Mouse (Mus musculus) liver, adult 2 months (tissue): ENCODE results near the gene Phactr2. TPM values are rescaled to one million over a fixed set of nuclear protein-coding genes. Genes with fewer than 3 reads are reported as not detected.

Source experiments
- DNase-seq: peaks from one replicate; pipeline ENCODE4 v3.0.0-alpha.2; 2011; ENCODE audit warnings: low read depth, low spot score; ENCODE audit errors: extremely low read depth
- H3K27ac ChIP-seq: fragments of 200-500 bp; replicated peaks from 2 replicates; pipeline ENCODE4 v1.5.1; 2012; ENCODE audit warnings: low read depth, mild to moderate bottlenecking, control low read depth, inconsistent platforms, low read length; ENCODE audit not compliant: insufficient read depth
- H3K27me3 ChIP-seq: fragments of 200-500 bp; 2 replicates; pipeline ENCODE4 v1.6.1; 2012; ENCODE audit warnings: mild to moderate bottlenecking, moderate library complexity, low read length, inconsistent platforms; ENCODE audit not compliant: control insufficient read depth, insufficient read depth
- H3K36me3 ChIP-seq: fragments of 200-500 bp; 2 replicates; pipeline ENCODE4 v1.6.1; 2012; ENCODE audit warnings: low read length, inconsistent platforms; ENCODE audit not compliant: control insufficient read depth, insufficient read depth
- H3K4me1 ChIP-seq: fragments of 200-500 bp; 2 replicates; pipeline ENCODE4 v1.6.1; 2011; ENCODE audit warnings: low read length; ENCODE audit not compliant: control insufficient read depth, insufficient read depth
- H3K4me3 ChIP-seq: fragments of 200-500 bp; 2 replicates; pipeline ENCODE4 v1.5.1; 2011; ENCODE audit warnings: low read depth, mild to moderate bottlenecking, control low read depth, low read length, moderate library complexity; ENCODE audit not compliant: insufficient read depth
- H3K79me2 ChIP-seq: fragments of 200-500 bp; 2 replicates; pipeline ENCODE4 v1.6.1; 2012; ENCODE audit warnings: inconsistent platforms, mild to moderate bottlenecking, low read length, moderate library complexity; ENCODE audit not compliant: control insufficient read depth, insufficient read depth
- H3K9ac ChIP-seq: fragments of 200-500 bp; 2 replicates; pipeline ENCODE4 v1.6.1; 2012; ENCODE audit warnings: low read depth, mild to moderate bottlenecking, control low read depth, inconsistent platforms, low read length
- CTCF ChIP-seq: fragments of 200-500 bp; IDR thresholded peaks from 2 replicates; pipeline ENCODE4 v1.5.1; 2011; ENCODE audit warnings: low read depth, low read length, control low read depth
- POLR2A ChIP-seq: fragments of 200-500 bp; IDR thresholded peaks from 2 replicates; pipeline ENCODE4 v1.6.1; 2011; ENCODE audit warnings: low read length, control low read depth; ENCODE audit not compliant: insufficient read depth; ENCODE audit errors: extremely low read depth
- WGBS: fragments of 180-500 bp; shearing (Covaris S2); methylation state at CpG from one replicate; pipeline ENCODE4 v1.1.7; 2018; 5-methylcytosine and 5-hydroxymethylcytosine counted together
- polyA plus RNA-seq: library from polyadenylated mRNA; depleted of rRNA; stranded (reverse); fragments of >200 nt; gene quantifications from 2 replicates; pipeline ENCODE4 v1.2.3, GENCODE M21; 2012
- total RNA-seq: library from RNA; depleted of rRNA; stranded (reverse); fragments of >200 nt; gene quantifications from 2 replicates; pipeline ENCODE4 v1.2.3, GENCODE M21; 2014

Gene Phactr2
- total and polyA plus RNA-seq, 2 experiments: 1.2 to 3.9 TPM

- no peaks in the 10 kb centered on the region for H3K36me3 ChIP-seq
- DNase-seq: no peak
- WGBS: 84% methylated on average over 1 of the region's 1 CpGs
- no peak overlapping the region for H3K27ac ChIP-seq
- H3K79me2 ChIP-seq: no peaks in the 10 kb centered on the region
- H3K9ac ChIP-seq: no peak overlapping the region
- no peaks in the 10 kb centered on the region for H3K4me1 ChIP-seq
- no peak for TF ChIP-seq CTCF
- no peak for TF ChIP-seq POLR2A
- no peaks in the 10 kb centered on the region for H3K27me3 ChIP-seq
- no peak overlapping the region for H3K4me3 ChIP-seq
Observed at GRCm38 (mm10) chr10:13377895-13378294, 96.3 kb downstream of the Phactr2 start.

- no peak for TF ChIP-seq POLR2A
- no peak for TF ChIP-seq CTCF
- H3K9ac ChIP-seq: no peak overlapping the region
- no peak for DNase-seq
- H3K27me3 ChIP-seq: no peaks in the 10 kb centered on the region
- no peak overlapping the region for H3K27ac ChIP-seq
- 80% methylated on average over 13 of the region's 13 CpGs for WGBS
- H3K4me3 ChIP-seq: no peak overlapping the region
- H3K4me1 ChIP-seq: no peaks in the 10 kb centered on the region
- H3K79me2 ChIP-seq: no peaks in the 10 kb centered on the region
- H3K36me3 ChIP-seq: no peaks in the 10 kb centered on the region
Observed at GRCm38 (mm10) chr10:13376428-13377260, 97.6 kb downstream of the Phactr2 start.

- H3K4me1 ChIP-seq: no peaks in the 10 kb centered on the region
- DNase-seq: no peak
- H3K79me2 ChIP-seq: no peaks in the 10 kb centered on the region
- no peaks in the 10 kb centered on the region for H3K36me3 ChIP-seq
- 32% methylated on average over 3 of the region's 3 CpGs for WGBS
- H3K27me3 ChIP-seq: no peaks in the 10 kb centered on the region
- TF ChIP-seq POLR2A (no peak), CTCF (no peak)
- H3K4me3 ChIP-seq: no peak overlapping the region
- H3K9ac ChIP-seq: no peak overlapping the region
- no peak overlapping the region for H3K27ac ChIP-seq
Observed at GRCm38 (mm10) chr10:13375820-13376219, 98.4 kb downstream of the Phactr2 start.

GRCm38 (mm10) chr10:13369581-13370375, 104.4 kb downstream of the Phactr2 start:
- 48% methylated on average over 13 of the region's 13 CpGs for WGBS
- H3K9ac ChIP-seq: no peak overlapping the region
- no peak overlapping the region for H3K27ac ChIP-seq
- H3K36me3 ChIP-seq: no peaks in the 10 kb centered on the region
- H3K27me3 ChIP-seq: no peaks in the 10 kb centered on the region
- no peak for DNase-seq
- no peaks in the 10 kb centered on the region for H3K79me2 ChIP-seq
- H3K4me3 ChIP-seq: no peak overlapping the region
- no peak for TF ChIP-seq CTCF
- no peak for TF ChIP-seq POLR2A
- no peaks in the 10 kb centered on the region for H3K4me1 ChIP-seq

- Histone ChIP-seq H3K79me2 (no peaks in the 10 kb centered on the region), H3K9ac (no peak overlapping the region), H3K27ac (no peak overlapping the region), H3K4me1 (no peaks in the 10 kb centered on the region), H3K27me3 (no peaks in the 10 kb centered on the region), H3K4me3 (no peak overlapping the region), H3K36me3 (no peaks in the 10 kb centered on the region)
- no peak for DNase-seq
- no peak for TF ChIP-seq POLR2A
- TF ChIP-seq CTCF: no peak
- 72% methylated on average over 2 of the region's 2 CpGs for WGBS
Observed at GRCm38 (mm10) chr10:13364286-13364580, 110.0 kb downstream of the Phactr2 start.
